Mouse (Mus musculus): ENCODE results near the gene Tmod3. TPM values are rescaled to one million over a fixed set of nuclear protein-coding genes. Genes with fewer than 3 reads are reported as not detected.

Tmod3 gene
- polyA plus RNA-seq, 1 experiment from 2014 or later = 74.6 TPM

GRCm38 (mm10) chr9:75455684-75456083 is 103.8 kb downstream of the Tmod3 start:
- 74% methylated on average over 10 of the region's 10 CpGs for WGBS
- H3K9ac ChIP-seq = no peak overlapping the region
- H3K36me3 ChIP-seq = peaks cover 91% of the 10 kb centered on the region
- H3K4me2 ChIP-seq = no peak overlapping the region
- no peak overlapping the region for H3K4me3 ChIP-seq
- ATAC-seq (ENCODE audit: insufficient number of reproducible peaks, low FRiP score) = no peak
- no peaks in the 10 kb centered on the region for H3K4me1 ChIP-seq (replicated peaks)
- no peak overlapping the region for H3K27ac ChIP-seq (ENCODE audit: poor library complexity, severe bottlenecking)
- no peaks in the 10 kb centered on the region for H3K27me3 ChIP-seq (replicated peaks)
- no peaks in the 10 kb centered on the region for H3K9me3 ChIP-seq (replicated peaks)

- H3K9ac ChIP-seq = no peak overlapping the region
- H3K27ac ChIP-seq (ENCODE audit: poor library complexity, severe bottlenecking) = no peak overlapping the region
- no peaks in the 10 kb centered on the region for H3K9me3 ChIP-seq (replicated peaks)
- no peaks in the 10 kb centered on the region for H3K4me1 ChIP-seq (replicated peaks)
- no peaks in the 10 kb centered on the region for H3K27me3 ChIP-seq (replicated peaks)
- no peak overlapping the region for H3K4me2 ChIP-seq
- H3K4me3 ChIP-seq = no peak overlapping the region
- peaks cover 89% of the 10 kb centered on the region for H3K36me3 ChIP-seq
- WGBS = 87% methylated on average over 2 of the region's 2 CpGs
- no peak for ATAC-seq (ENCODE audit: insufficient number of reproducible peaks, low FRiP score)
Measured at GRCm38 (mm10) chr9:75453994-75454393, 105.5 kb downstream of the Tmod3 start.

- no peaks in the 10 kb centered on the region for H3K27me3 ChIP-seq (replicated peaks)
- H3K27ac ChIP-seq (ENCODE audit: poor library complexity, severe bottlenecking) = no peak overlapping the region
- no peaks in the 10 kb centered on the region for H3K9me3 ChIP-seq (replicated peaks)
- ATAC-seq (ENCODE audit: insufficient number of reproducible peaks, low FRiP score) = no peak
- peaks cover 73% of the 10 kb centered on the region for H3K36me3 ChIP-seq
- H3K4me1 ChIP-seq (replicated peaks) = no peaks in the 10 kb centered on the region
- H3K9ac ChIP-seq = no peak overlapping the region
- H3K4me2 ChIP-seq = no peak overlapping the region
- WGBS = 93% methylated on average over 3 of the region's 3 CpGs
- H3K4me3 ChIP-seq = no peak overlapping the region
Measured at GRCm38 (mm10) chr9:75448021-75448420, 111.4 kb downstream of the Tmod3 start.

Other genes starting within 250 kb of the Tmod3 start
- gene Bcl2l10, start 211.9 kb downstream of the Tmod3 start, polyA plus RNA-seq (2016; fragmentation: Nextera tagmentation; extraction: Ambion mirVana) = not detected in 2 replicates
- 66.9 and 68.4 TPM in 2 replicates for gene Mapk6, start 149.7 kb downstream of the Tmod3 start, polyA plus RNA-seq (2016; fragmentation: Nextera tagmentation; extraction: Ambion mirVana)
- gene Leo1, start 118.1 kb downstream of the Tmod3 start, polyA plus RNA-seq (2016; fragmentation: Nextera tagmentation; extraction: Ambion mirVana) = 33.8 and 37.0 TPM in 2 replicates
- gene Tmod2, start 51.7 kb upstream of the Tmod3 start, polyA plus RNA-seq (2016; fragmentation: Nextera tagmentation; extraction: Ambion mirVana) = 4.9 and 5.0 TPM in 2 replicates
- gene Lysmd2, start 66.1 kb upstream of the Tmod3 start, polyA plus RNA-seq (2016; fragmentation: Nextera tagmentation; extraction: Ambion mirVana) = 17.8 and 18.8 TPM in 2 replicates
- 0.17 and 0.64 TPM in 2 replicates for gene Scg3, start 124.4 kb upstream of the Tmod3 start, polyA plus RNA-seq (2016; fragmentation: Nextera tagmentation; extraction: Ambion mirVana)
- gene Bmp5, start 215.7 kb upstream of the Tmod3 start, polyA plus RNA-seq (2016; fragmentation: Nextera tagmentation; extraction: Ambion mirVana) = 11.8 and 13.2 TPM in 2 replicates

Measured in heart, embryonic 12.5 days (tissue).